Comparison of ENCODE assay signal across 8 mouse cellular contexts in the genomic region with DNA sequence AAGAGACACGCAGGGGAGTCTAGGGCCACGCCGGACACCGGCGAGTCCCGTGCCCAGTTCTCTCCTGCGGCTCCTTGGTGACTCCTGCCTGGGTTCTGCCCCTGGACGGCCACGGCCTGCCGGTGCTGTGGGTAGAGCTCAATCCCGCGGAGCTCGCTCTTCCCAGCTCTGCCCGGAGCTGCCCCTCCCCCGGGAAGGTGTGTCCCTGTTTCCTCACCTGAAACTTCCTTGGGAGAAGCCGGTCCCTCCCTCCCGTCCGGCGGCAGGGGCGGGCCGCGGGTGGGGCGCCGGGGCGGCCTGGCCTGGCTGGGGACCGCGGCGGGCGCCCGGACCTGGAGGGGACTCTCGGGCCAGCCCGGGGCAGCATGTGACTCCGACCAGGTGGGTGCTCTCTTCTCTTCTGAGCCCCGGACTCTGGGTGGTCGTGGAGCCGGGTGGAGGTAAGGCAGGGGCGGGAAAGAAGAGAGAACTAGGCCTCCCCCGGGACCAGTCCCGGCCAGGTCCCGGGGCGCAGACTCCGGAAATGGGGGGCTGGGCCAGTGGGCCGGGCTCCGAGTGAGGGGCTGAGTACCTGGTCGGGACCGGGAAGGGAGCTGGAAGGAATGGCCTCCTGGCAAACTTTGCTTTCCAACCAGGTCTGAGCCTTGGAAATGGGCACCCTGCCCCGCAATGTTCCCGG. TPM values are rescaled to one million over a fixed set of nuclear protein-coding genes. Genes with fewer than 3 reads are reported as not detected.
DNase-seq lines count a peak whose midpoint lies in the region; ATAC-seq lines count a peak whose summit lies in the region.

Arhgef5 (plus strand) TSS at position 220 of the 679 bp plus-strand sequence.

- under 1% methylated on average over 48 of the region's 48 CpGs for WGBS in heart, embryonic 13.5 days
- WGBS in kidney, embryonic 15.5 days = under 1% methylated on average over 47 of the region's 48 CpGs

- no peaks in the 10 kb centered on the region for H3K36me3 ChIP-seq in heart, embryonic 13.5 days
- no peaks in the 10 kb centered on the region for H3K36me3 ChIP-seq in kidney, embryonic 15.5 days

- ATAC-seq in heart, embryonic 13.5 days (ENCODE audit: extremely low read depth, insufficient number of reproducible peaks, low FRiP score, low TSS enrichment) = 0 out of 2 replicates have a peak, but pooled peaks have one; percentile 47
- ATAC-seq in kidney, embryonic 15.5 days (replicated peaks; ENCODE audit: low FRiP score) = peak; percentile 91

- H3K9me3 ChIP-seq in heart, embryonic 13.5 days = no peaks in the 10 kb centered on the region
- no peaks in the 10 kb centered on the region for H3K9me3 ChIP-seq in kidney, embryonic 15.5 days (replicated peaks)

- H3K4me3 ChIP-seq in heart, embryonic 13.5 days = peak within 1 kb of the TSS; percentile 74
- peak within 1 kb of the TSS; percentile 72 for H3K4me3 ChIP-seq in kidney, embryonic 15.5 days (replicated peaks)

- H3K27me3 ChIP-seq in heart, embryonic 13.5 days (replicated peaks) = no peaks in the 10 kb centered on the region
- no peaks in the 10 kb centered on the region for H3K27me3 ChIP-seq in kidney, embryonic 15.5 days

- peak within 1 kb of the TSS; percentile 87 for H3K4me2 ChIP-seq in heart, embryonic 13.5 days
- peak within 1 kb of the TSS; percentile 82 for H3K4me2 ChIP-seq in kidney, embryonic 15.5 days

- DNase-seq in cerebellum, adult 9-11 months = peak; percentile 6
- no peak for DNase-seq in cerebellum, adult 11-12 months
- peak; percentile 52 for DNase-seq in embryo, embryonic 11 days
- peak; percentile 75 for DNase-seq in lung, postnatal 14 days
- DNase-seq in retina, embryonic 14.5 days (ENCODE audit: low spot score) = peak; percentile 45
- no peak for DNase-seq in layer of hippocampus, postnatal 14 days (ENCODE audit: low spot score in 2 of 2)

- peak within 1 kb of the TSS; percentile 88 for H3K9ac ChIP-seq in heart, embryonic 13.5 days
- H3K9ac ChIP-seq in kidney, embryonic 15.5 days = peak within 1 kb of the TSS; percentile 74

- peak within 1 kb of the TSS; percentile 78 for H3K27ac ChIP-seq in heart, embryonic 13.5 days (replicated peaks)
- H3K27ac ChIP-seq in kidney, embryonic 15.5 days = peak within 1 kb of the TSS; percentile 73

- H3K4me1 ChIP-seq in heart, embryonic 13.5 days = peaks cover 18% of the 10 kb centered on the region
- H3K4me1 ChIP-seq in kidney, embryonic 15.5 days = peaks cover 14% of the 10 kb centered on the region

RNA-seq across cellular contexts. Expression of gene Arhgef5, which starts in this region (rescaled TPM):
- 6.4 and 6.7 TPM in 2 replicates for polyA plus RNA-seq in heart, embryonic 13.5 days (2015; fragmentation: Nextera tagmentation; extraction: Ambion mirVana)
- 13.9 and 16.7 TPM in 2 replicates for polyA plus RNA-seq in kidney, embryonic 15.5 days (2015; fragmentation: Nextera tagmentation; extraction: Ambion mirVana)
- 1 to 10 TPM; 2.5 to 4.9 TPM for total RNA-seq in layer of hippocampus, postnatal 14 days (2021)

Comparison
In these comparisons a context has a peak if more than half of its experiments do, and no peak if none do; other contexts are left out.
1. DNase-seq: peak in cerebellum, adult 9-11 months (single experiment), embryo, embryonic 11 days (single experiment), lung, postnatal 14 days (single experiment) and retina, embryonic 14.5 days (single experiment); none in cerebellum, adult 11-12 months (single experiment) and layer of hippocampus, postnatal 14 days (0 of 2).